Mouse (Mus musculus) cerebellum, adult (tissue): ENCODE measurements at regions not wholly inside any gene's neighbourhood (a gene's known extent, or its start where the extent isn't known, plus 50 kb on each side); places are given as distances from the start of the nearest gene placed in this dataset.

Experiments
- ATAC-seq: cut with Nextera tagmentation; 2 replicates; pipeline ENCODE4 v1.9.2; 2017; ENCODE audit warnings: mild to moderate bottlenecking, moderate library complexity, mixed read lengths; ENCODE audit not compliant: insufficient number of reproducible peaks, low FRiP score, low TSS enrichment

DNA sequence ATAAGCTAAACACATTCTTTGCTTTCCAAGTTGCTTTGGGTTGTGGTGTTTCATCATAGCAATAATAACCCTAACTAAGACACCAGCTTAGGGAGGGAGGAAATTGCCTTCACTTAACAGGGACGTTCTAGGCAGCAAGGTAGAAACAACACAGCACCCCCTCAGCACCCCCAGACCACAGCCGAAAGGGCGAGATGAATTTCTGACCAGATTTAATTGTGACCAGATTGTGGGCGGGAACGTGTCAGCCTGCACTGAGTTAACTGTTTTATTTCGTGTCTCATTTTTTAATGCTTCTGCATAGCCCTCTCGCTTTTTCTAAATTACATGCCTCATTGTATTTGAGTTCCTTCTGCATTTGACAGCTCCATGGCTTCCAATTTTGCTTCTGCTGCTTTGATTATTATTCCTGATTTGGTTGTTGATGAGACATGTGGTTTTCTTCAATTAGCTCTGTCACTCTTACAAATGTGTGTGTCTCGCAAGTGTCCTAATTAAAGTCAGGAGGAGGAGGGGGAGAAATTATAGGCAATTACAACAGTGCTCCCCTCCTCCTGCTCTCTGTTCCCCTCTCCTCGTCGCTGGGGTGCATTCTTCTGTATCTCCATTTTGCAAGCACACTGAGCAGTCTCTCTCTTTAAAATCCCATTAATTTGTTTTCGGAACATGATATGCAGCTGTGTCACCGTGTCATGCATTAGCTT is 155.6 kb upstream of the Sel1l start:
- no peak for ATAC-seq

DNA sequence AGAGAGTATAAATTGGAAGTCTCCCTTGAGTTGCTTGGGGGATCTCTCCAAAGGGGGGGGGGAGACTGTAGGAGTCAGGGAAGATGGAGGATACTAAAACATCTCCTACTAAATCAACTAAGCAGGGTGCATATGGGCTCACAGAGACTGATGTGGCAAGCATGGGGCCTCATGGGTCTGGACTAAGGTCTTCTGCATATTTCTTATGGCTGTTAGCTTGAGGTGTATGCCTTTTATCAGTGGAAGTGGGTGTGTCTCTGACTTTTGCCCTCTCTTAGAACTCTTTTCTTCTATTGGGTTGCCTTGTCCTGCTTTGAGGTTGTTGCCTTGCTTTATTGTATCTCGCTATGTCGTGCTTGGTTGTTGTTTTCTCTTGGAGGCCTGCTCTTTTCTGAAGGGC is 150.1 kb upstream of the Sel1l start:
- ATAC-seq: no peak

DNA sequence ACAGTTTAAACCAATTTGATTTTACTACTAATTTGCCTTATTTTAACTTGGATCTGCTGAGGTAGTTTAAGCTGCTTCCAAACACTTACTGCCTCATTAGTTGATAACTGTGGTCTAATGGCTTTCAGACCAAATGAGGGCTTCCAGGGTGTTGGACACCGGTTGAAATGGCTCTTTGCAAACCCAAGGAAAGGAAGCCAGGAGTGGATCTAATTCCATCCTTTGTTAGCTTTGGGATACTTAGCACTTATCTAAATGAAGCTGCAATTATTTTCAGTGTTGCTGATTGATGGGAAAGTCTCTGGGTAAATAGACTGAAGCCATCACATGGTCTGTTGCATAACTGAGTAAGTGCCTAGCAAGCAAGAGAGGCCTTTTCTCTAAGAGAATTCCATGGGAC is 148.4 kb upstream of the Sel1l start:
- ATAC-seq: no peak

DNA sequence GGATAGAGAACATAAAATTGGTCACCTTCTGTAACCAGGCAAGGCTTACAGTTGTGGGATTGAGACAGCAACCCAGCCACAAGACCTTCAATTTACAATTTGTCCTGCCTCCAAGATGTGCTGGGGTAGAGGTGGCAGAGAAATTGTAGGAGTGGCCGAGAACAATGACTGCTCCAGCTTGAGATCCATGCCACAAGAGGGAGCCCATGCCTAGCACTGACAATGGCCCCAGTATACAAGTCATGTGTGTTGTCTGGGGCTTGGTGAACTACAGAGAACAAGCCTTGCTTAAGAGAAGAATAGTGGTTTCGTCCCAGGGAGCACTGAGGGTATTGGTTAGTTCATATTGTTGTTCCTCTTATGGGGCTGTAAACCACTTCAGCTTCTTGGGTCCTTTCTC is 146.6 kb upstream of the Sel1l start:
- no peak for ATAC-seq

DNA sequence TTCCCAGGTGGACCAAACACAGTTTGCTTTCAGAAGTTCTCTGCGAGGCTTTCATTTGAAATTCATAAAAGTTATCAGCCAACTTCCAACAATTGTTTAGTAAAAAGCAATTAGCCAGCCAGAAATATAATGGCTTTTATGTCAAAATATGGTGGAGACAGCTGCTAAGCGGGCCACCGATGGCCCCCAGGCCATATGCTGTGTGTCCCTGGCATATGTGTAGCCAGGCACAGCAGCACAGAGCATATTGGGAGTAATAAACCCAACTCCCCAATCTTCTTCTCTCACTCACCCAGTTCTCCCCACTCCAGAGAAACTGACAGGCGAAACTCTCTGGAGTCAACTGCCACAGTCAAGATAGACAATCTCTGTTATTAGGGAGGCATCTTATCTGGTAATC is 137.5 kb upstream of the Sel1l start:
- no peak for ATAC-seq

DNA sequence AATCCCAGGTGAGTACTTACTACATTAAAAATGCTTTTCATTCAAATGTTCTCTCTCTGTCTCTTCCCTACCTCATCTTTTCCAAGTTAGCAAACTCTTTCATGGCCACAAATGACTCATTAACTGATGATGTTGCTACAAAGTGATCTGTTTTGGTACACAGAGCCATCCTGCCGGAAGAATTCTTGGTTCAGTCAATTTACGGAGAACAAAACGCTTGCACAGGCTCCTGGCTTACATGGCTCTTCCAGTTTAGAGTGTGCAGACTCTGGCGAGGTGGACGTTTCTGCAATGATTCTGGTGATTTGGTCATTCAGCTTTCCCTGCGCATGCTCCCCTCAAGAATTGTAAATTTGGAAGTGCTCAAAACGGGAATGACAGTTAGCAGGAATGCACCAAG is 131.4 kb upstream of the Sel1l start:
- ATAC-seq: no peak

DNA sequence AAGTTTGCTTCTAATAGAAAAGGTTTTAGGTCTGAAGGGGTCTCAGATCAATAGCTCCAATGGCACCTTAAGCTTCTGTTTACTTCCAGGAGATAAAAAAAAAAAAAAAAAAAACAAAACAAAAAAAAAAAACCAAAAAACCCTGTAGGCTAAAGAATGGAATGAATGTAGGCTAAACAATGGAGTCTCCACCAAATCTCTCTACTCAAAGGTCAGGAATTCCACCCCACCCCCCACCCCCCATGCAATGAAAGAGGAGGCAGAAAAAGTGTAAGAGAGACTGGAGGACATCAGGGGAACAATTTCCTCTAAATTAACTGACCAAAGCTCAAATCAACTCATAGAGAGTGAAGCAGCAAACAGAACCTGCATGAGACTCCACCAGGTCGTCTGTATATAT is 122.1 kb upstream of the Sel1l start:
- no peak for ATAC-seq

DNA sequence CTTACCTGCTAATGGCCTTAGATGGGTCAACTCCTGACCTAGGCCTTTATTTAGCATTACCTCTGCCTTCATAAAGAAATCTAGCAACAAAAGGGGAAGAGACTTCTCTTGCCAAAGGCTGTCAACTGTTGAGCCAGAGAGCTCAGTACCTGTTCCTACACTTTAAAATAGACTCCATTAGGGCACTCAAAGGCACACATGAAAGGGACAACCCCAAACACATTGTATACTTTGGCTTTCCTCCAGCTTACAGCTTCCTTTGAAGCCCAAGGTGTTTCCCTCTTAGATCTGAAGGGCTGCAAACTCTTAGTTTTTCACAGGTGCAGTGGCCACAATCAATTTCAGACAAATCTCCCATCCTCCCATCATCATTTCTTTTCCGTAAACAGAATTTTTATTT is 117.0 kb upstream of the Sel1l start:
- ATAC-seq: no peak

DNA sequence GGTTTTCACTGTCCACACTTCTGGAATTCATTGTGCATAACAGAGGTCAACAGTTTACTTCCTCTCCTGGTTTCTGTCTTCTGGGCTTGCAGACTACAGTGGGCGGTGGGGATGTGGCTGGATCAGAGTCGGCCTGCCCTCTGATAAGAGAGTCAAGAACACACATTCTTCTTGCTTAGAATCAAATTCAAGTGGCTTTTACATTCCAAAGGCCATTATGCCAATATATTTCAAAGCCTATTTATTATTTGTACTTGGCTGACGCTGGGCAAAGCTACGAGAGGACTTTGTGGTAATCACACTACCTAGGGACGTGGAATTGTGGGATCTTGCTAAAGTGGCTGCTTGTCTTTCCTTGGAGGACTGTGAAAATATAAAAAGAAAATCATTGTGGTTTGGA is 114.3 kb upstream of the Sel1l start:
- no peak for ATAC-seq

DNA sequence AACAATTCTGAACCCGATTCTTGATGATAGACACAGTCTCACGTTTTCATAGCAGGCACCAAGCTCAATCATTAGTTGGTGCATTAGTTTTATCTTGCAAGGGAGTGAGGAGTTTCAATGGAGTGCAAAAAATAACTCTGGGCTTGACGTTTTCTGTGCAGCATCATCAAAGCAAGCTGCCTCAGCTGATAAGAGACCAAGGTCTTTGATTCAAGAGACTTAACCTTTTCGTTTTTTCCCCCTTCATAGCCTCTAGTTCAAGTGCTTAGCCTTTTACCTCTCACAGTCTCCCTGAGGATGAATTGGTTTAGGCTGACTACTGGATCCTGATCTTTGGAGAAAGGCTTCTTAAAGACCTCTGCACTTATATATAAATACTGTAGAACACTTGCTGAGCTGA is 109.1 kb upstream of the Sel1l start:
- no peak for ATAC-seq

DNA sequence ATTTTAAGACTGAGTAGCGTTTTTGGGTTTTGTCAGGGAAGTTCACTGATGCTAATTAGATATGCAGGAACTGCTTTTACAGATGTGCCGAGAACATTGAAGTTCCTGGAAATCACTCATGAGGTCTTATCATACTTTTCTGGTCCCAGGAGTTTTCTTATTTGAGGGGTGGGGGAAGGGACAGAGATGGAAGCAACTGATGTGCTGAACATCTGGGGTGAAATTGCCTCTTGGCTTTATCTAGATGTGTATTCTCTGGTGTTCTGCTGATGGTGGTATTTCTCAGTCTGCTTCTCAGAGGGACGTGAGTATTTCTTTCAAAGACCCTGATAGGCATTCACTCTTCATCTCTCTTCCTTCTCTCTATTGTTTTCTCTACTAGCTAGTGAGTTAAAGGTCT is 107.5 kb upstream of the Sel1l start:
- no peak for ATAC-seq

DNA sequence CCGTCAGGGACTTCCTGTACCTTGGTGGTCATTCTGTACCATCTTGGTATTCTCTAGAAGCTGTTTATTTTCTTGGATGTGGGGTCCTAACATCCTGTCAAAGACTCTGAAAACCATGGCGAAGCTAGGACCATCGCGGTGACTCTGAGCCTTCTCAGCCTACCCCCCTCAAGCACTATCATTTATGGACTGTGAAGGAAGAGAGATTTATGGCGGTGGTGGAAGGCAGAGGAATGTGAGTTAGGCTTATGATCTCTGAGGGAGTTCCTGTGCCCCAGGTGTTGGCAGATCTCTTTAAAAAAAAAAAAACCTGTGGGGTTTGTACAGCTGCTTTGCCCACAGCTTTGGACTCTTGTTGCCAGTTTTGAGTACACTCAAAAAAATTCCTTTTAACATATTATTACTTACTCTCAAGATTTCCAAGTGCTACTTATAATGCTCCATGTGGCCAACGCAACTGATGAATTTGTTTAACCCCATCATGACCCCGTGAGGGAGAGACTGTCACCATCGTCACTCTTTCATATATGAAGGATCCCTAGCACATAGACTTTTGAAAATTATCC is 99.7 kb upstream of the Sel1l start:
- ATAC-seq: no peak

DNA sequence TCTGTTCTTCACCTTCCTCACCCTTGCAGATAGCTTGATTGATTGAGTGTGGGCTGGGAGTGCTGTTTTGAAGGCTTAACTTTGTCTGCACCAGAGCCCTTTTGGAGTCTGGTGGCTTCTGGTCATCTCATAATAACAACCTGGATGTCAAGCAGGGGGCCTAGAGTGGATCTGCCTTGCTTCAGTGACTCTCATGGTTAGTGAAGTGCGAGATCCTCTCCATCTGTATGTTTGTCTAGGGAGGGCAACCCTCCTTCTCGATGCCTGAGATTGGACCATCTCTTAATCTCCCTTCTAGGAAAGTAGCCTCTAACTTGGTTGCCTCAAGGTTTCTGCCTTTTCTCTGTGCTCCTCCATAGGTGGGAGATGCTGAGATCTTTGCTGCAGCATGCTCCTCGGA is 99.0 kb upstream of the Sel1l start:
- ATAC-seq: no peak

DNA sequence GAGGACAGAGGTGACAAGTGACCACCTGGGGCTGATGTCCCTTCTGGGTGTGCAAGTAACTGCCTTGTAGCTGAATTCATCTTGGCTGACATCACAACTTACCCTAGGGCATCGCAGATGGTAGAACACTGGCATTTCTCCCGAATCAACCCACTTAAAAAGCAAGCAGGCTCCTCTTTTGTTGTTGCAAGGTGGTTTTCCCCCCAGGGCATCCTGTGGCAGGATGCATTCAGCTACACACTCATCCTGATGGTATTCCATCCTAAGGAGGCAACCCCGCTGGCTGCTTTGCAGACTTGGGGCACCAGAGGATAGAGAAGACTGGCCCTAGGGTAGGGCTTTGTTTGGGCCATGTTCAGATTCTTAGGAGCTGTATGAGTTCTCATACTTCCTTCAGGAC is 97.6 kb upstream of the Sel1l start:
- ATAC-seq: no peak

DNA sequence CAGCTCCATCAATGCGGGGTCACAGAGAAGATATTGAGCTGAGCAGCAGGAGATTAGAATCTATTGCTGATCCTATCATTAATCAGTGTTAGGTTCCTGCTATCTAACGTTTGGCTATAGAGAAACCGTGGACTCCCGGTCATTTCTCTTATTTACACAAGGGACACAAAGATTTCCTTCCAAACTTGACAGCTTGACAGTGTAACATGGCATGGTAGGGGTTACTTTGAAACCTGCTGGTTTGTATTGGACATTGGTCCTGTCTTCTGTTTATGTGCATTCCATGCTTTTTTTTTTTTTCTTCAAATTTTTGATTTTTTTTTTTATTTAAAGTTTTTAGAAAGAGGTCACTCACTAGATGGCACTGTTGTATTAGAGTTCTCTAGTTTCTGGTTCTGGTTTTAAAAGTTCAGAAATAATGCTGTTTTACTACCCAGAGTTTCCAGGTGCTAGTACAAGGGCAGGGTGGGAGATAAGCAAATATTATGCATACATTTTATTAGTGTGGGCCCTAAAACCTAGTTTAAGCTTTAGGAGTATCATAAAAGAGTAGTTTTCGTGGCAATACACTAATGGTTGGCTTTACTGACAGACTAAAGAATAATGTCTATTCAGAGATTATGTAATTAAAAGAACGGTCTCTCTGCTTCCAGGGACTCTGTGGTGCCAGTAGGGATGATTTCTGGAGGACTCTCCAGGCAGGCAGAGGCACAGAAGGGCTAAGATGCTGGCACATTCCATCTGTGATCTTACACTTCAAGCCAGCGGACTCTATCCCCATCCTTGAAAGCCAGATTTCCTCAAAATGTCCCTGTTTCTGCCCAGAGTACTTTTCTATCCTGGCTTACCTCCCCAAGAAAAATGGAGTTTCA is 83.8 kb upstream of the Sel1l start:
- no peak for ATAC-seq

DNA sequence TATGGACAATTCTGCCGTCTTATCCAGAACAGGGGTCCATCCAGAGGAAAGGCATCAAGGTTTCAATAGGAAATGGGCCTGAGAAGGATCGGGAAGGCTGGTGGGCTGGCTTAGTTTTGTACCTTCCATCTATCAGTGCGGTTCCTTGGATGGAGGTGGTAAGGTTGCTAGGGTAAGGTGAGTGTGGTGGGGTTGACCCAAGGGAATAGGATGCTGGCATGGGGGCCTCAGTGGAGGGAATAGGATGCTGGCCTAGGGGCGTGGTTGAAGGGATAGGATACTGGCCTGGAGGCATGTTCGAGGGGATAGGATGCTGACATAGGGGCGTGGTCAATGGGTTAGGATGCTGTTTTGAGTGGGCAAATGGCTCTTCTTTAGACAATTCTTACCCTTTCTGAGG is 82.6 kb upstream of the Sel1l start:
- no peak for ATAC-seq

DNA sequence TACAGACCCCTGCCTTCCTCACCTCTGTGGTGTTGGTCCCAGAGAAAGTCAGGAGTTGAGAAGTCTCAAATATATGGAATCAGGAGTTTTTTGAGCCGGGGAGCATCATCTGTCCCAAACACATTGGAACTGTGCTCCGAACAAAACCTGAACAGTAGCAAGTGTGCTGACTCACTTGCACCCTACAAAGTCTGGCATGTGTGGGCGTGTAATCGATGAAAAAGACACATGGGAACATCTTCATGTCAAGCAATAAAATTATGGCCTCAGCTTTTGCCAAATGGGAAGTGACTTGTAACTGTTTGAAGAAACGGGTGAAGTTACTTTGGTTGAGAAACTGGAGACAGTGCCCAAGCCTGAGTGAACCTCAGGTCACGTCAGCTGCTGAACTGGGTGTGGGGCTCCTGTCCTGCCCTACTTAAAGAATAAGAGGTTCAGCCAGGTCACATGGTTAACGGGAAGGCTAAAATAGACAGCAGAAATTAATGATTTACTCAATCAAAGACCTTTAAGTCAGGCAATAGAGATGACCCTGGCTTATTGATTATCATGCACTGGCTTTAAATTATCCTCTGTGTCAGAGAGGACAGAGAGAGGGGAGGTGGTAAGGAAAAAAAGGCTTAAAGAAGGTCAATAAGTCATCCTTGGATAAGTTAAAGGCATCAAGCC is 80.6 kb upstream of the Sel1l start:
- ATAC-seq: no peak

DNA sequence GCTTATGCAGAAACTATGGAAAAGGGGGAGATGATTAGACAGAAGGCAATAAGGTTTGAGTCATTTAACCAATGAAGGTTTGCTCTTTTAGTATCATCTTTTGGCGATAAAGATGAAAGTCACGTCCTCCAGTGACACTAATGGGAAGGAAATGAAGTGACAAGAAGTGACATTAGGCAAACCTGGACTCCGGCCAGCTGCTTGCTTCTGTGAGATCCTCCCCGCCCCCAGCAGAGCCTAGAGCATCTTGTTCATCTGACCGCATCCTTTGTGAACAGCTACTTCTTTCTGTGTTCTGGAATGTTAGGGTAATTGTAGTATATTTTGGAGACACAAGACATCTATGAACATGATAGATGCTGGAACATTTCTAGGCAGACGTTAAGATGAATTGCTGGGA is 78.6 kb upstream of the Sel1l start:
- no peak for ATAC-seq

DNA sequence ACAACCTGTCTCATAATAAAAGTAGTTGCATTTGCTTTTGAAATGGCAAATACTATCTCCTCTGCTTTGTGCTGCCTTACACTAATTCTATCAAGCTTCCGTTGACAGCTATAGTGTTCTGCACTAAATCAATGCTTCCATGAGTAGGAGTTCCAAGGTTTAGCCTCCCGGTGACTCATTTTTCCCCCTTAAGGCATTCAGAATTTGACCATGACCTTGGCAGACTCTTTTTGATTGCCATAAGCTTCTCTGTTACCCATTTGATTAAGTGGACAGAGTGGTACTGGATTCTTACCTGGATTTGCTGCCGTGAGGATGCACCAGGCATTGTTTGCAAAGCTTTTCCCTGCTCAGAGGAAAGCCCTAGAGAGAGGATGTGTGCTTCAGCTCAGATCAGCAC is 66.5 kb upstream of the Sel1l start:
- ATAC-seq: no peak

DNA sequence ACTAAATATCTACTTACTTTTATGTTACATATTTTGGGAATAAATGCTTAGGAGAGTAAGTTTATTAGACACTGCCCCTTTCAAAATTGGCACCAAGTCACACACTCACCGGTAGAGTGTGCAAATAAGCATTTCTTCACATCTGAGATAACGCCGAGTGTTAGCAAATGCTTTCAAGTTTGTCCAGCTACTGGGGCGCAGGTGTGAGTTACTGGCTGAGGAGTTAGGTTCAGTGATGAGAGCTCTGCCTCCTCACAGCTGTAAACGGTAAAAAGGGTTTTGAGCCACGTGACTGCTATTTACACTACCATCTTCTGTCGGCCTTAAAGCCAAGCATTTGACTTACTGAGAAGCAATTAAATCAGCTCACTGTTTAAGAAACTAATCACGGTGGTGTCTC is 61.6 kb upstream of the Sel1l start:
- no peak for ATAC-seq
